Mouse (Mus musculus) embryo, embryonic 10 days (tissue): ENCODE measurements around the gene S1pr2.
A peak's percentile ranks its signal among the peaks of the same experiment; 100 is the strongest.

ENCODE experiments used
- DNase-seq: peaks from one replicate; pipeline ENCODE4 v3.0.0-alpha.2; 2015; ENCODE audit warnings: low spot score

The S1pr2 gene

DNA sequence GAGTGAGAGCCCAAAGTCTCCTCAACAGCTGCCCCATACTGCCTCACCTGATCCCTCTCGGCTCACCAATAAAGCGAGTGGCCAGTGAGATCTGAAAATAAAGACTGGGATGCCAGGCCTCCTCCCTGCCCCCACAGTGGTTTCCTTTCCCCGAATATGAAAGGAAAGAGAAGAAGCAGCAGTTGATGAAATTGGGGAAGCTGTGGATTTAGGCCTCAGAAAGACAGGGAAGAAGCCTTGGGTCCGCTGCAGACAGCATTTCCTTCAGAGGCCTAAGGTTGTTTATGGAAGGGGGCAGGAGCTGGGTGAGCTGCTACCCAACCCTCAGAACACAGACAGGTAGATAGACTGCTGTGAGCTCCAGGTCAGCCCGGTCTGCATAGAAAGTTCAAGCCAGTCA is 9.8 kb downstream of the S1pr2 start:
- no peak for DNase-seq

DNA sequence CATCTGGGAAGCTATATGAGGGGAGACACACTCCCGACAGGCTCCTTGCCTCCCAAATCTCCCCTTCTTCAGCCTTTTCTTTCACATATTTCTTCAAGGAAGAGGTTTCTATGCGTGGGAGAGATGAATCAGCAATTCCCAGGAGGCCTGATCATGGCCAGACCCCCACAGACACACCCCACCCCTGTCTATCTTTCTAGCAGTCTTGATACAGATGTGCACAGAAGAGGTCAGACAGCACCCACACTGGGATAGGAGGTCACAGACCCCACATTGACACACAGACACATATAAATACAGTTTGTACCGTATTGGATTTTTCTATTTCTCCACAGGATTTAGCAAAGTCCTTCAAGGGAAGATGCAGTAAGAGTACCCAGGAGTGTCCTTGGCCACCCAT is 10.6 kb downstream of the S1pr2 start:
- DNase-seq = no peak

DNA sequence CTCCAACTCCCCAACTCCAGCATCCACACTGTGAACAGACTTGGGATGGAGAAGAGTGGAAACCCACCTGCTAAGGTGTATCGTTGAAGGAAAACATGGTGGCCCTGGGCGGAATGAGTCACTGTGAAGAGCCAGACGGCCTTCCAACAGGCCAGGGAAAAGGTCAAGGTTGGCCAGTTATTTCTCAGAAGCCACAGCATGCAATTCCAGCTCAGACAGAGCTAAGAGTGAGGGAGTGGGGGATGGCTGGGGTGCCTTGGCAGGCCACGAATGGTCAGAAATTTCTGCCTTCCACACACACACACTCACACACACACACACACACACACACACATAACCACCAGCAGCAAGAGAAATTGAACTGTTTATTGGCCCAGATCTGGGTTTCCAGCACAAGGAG is 11.0 kb downstream of the S1pr2 start:
- DNase-seq = no peak

DNA sequence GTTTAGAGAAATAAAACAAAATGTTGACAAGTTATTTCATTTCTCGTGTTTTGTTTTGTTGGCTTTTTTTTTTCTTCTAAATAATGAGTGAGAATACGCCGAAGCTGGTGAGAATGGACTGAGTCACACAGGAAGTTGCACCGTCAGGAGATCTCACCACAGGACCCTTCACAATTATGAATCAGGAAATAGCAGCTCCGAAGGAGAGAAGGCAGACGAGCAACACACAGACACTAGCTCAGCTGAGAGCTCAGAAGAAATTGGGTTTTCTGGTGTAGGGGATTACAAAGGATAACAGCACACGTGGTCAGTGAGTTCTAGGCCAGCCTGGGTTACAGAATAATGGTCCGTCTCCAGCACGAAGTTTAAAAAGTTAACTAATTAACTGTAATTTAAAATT is 15.0 kb downstream of the S1pr2 start:
- no peak for DNase-seq

DNA sequence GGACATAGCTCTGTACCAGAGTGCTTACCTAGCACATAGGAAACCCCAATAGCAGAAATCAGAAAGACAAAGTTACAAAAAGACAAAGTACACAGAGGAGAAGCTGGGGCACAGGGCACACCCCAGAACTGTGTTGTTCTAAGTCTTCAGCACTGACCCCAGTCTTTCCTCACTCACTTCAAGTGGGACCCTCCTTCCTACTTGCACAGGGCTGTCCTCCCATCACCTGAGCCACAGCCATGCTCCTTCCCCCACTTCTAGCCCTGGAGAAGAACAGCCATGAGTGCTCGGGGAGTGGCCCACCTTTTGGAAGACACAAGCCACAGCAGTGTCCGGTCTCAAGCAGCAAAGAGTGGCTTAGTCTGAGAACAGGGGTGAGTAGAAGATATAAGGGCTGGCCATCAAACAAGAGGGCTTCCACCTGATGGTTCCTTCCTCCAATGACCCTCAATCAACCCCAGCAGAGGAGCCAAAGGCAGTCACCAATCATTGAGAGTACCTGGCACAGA is 17.1 kb downstream of the S1pr2 start, which contains the start of gene Dnmt1:
TSS of gene Dnmt1 (minus strand) at position 459 of the 509 bp plus-strand sequence.
- DNase-seq = no peak

DNA sequence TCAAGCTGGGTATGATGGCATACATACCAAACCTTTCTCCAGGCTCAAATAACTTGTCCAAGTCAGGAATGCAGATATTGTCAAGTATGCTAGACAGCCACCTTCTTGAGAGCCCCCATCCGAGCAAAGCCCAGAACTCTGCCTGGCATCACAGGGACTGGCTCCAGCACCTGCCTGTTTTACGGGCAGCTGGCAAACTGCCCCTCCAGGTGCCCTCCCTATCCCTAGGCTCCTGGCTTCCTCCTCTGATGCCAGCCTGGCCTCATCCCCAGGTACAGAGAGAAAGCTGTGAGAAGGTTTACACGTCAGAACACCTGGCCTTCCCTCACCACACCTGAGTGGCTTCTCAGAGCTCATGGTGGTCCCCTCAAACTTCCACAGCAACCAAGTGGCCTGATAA is 19.6 kb downstream of the S1pr2 start:
- DNase-seq = no peak

DNA sequence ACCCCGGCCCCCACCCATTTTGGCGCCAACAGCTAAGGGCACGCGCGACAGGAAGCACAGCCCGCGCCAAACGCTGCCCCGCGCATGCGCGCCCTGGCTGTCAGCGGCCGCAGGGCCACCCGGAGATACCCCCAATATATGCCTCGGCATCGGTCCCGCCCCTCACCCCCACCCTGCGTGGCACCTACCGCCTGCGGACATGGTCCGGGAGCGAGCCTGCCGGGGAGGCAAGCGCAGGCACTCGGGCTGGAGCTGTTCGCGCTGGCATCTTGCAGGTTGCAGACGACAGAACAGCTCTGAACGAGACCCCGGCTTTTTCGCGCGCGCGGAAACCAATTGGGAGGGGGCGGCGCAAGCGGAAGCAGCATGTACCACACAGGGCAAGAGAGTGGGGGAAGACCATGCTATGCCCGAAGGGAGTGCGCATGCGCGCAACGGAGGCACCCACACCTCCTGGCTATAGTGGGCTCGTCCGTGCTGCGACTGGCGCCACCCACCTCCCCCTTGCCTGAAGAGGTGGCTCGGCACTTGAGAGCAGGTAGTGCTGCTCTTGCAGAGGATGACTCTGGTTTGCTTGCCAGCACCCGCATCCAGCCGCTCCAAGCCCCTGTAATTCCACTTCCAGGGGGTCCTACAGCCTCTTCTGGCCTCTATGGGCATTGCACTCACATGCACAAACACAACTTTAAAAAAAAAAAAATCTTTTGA is 23.9 kb downstream of the S1pr2 start:
- peak; percentile 98 for DNase-seq

DNA sequence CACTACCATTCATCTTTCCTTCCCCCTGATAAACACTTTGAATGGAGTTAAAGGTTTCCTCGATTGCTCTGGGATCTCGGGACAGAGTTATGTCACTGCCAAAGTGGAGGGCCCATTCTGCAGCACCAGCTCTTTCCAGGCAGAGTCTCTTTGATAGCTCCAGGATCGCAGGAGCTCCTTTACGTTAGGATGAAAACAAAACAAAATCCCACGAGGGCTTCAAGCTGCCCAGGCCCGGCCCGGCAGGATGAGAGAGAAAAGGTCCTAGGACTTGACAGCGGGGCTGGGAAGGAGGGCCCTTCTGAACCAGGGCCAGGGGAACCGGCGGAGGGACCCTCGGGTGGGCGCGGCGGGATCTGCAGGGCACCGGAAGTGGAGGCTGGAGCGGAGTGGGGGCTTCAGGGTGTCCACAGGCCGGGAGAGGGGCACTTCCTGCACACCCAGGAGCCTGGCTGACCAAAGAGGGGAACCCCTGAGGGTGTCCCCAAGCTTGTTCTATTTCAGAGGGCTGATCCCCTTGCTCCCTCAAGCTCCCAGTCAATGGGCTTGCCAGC is 24.5 kb downstream of the S1pr2 start:
- DNase-seq = peak; percentile 65

DNA sequence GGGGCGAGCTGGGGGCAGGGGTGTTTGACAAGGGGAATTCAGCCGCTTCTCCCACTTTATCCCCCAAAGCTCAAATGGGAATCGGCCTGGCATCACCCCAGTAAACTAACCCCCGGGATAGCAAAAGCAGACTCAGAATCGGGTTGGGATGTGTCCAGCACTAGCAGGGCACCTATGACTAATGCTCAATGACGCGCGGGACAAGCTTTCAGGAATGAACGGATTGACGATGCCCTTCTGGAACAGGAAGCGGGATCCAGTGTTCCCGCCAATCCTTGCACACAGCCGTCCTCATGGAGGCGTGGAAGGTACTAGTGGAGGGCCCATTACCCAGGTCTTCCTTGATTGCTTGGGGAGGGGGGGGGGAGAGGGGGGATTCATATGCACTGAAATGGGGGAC is 25.1 kb downstream of the S1pr2 start:
- peak; percentile 60 for DNase-seq

DNA sequence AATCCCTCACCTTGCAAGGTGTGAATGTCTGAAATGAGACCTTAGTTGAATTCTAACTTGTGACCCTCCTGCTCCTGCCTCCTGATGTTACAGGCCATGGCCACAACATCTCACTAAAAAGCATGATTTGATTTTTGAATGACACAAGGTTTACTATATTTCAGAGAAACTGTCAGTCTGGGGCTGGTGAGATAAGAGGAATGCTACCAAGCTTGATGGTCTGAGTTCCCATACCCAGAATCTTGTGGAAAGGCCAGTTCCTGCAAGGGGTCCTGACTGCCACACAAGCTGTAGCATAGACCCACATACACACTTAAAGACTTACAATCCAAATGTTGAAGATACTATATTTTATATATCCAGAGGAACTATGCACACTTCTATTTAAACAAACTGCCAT is 26.2 kb downstream of the S1pr2 start:
- no peak for DNase-seq

DNA sequence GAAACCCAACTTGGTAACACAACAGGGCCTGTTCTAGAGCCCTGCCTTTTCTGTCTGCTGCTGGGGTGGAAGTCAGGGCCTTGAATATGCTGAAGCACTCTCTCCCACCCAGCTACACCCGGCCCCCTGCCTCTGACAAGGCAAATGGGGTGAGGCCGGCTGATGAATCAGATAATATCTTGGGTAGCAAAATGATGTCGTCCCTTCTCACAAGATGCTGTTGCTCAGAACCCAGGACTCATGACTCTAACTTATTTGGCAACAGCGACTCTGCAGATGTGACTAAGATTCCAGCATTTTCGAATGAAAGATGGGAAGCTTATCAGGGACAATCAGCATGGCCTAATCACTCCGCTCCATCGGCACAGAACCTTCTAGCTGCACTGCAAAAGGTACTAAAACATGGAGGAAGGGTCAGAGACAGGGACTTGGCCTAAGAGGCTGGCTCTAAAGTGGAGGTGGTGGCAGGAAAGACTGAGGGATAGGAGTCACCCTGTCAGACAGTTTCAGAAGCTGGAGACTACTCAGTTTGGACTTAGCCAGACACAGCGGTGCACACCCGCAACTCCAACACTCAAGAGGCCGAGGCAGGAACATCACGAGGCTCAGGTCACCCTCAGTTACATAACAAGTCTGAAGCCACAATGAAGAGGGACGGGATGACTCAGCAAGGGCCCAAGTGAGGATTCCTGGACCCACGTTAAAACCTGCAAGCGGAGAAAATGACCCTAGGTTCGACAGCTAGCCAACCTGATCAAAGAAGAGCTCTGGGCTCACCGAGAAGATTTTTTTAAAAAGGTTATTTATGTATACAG is 30.3 kb downstream of the S1pr2 start:
- DNase-seq = no peak

DNA sequence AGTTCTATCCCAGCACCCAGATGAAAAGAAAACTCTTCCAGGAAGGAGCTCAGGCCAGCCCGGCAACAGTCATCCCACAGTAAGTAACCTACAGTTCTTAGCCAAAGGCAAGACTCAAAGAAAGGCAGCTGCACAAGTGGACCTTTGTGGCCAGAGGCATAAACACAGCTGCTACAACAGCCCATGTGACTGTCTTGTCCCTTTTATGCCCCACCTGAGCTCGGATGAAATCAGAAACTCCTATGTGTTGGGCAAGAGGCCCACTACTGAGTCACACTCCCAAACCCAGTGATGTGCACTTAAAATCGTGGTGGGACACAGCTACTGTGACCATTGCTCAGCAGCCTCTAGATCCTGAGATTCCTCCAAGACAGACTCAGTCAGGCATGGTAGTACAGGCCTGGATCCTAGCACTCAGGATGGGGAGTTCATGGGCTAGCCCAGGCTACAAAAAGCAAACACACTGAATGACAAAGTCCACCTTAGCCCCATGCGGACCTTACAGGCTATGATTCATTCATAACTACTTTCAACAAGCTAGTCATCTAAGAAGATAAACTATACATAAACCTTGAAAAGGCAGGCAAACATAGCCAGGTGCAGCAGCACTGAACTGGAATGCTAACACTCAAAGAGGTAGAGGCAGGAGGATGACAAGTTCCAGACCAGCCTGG is 31.7 kb downstream of the S1pr2 start:
- no peak for DNase-seq

DNA sequence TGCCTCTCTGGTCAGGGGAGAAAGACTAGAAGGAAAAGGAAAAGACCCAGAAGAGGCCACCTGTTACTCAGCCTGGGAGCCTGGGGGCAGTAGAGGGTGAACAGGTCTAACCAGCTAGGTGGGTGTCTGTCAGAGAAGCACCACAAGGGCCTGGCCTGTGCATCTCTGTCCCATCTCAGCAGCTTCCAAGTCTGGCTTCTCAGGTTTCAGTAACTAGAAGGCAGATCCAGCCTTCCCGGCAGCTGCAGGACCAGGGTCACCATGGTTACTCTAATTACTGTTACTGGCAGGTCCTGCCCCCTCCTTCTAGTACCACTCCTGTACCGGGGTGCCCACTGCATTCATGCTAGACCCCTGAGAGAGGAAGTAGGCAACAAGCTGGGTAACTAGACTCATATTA is 32.7 kb downstream of the S1pr2 start:
- DNase-seq = peak; percentile 70

DNA sequence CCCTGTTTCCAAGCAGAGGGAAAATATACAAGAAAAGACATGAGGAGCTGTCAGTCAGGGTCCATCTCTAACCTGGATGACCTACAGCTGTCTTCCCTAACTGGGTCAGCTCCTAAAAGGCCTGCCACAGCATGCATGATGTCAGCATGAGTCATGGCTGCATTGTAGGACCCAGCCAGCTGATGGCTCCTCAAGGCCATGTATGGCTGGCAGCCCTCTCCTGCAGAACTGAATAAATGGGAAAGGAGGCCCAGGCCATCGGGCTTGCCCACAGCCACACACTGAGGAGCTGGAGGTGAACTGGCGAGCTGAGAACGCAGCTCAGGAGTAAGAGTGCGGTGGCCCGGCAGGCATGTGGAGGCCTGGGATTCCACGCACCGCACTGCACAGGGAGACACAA is 33.2 kb downstream of the S1pr2 start:
- no peak for DNase-seq

DNA sequence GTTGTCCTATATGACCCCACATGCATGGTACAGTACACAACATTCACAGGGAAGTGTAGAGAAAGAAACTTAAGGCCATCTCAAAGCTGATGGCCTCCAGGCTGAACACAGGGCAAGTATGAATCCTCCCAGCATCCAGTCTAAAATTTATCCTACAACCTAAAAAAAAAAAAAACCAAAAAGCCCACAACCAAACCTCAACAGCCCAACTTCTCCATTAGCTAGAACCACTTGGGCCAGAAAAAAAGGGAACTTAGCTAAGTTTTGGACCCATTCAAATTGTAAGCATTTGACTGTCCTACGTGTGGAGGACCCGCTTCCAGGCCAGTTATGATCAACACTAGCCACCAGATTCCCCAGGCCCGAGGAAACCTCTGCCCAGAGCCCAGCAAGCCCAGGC is 53.3 kb downstream of the S1pr2 start:
- DNase-seq = no peak

DNA sequence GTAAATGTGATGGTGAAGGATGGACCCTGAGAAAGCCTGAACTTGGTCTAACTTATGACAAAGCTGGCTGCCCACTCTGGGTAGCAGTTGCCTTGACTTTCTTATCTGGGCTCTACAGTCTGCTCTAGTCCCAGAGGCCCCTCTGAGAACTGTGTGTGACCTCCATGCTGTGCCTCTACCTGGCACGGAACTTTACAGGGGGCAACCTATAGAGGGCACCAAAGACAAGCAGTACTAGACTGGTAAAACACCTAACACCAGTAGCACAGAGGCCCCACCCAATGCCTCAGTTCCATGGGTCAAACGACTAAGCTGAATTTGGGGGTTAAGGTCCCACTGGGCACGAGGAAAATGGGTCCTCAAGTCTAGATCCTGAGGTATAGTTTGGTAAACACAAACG is 60.4 kb downstream of the S1pr2 start:
- no peak for DNase-seq
